In the genomic region with DNA sequence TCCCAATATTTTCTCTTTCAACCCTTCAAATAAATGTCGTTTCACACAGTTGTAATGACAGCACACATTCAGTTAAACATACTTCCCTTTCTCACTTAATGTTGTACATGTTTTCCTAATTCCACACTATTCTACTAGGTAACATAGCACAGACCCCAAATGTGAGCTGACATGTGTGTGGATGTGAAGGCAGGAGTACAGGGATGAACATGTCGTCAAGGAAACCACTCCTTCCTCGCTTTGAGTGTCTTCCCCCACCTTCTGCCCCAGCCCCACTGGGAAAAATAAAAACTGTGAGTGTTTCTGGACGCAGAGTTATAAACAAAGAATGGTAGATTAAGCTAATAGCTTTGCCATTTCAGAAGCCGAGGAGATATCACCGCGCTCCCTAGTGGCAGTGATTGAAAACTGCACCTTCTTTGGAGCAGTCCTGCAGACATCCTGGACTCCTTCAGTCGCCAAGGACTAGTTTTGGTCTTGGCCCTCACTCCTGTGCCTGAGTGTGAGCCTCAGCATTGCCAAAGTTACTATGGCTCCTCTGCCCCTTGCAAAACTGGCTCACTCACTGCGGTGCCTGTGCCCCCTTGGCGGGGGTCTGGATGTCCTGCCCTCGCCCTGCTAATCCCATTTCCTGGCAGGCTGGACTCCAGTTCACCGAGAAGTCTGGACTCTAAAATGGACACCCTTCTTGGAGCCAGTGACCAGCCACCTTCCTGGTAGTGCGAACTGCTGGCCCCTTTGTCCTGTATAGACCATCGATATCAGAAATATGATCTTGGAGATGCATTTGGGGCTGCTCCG, we compare ENCODE assay signal across 10 mouse cellular contexts. TPM values are rescaled to one million over a fixed set of nuclear protein-coding genes. Genes with fewer than 3 reads are reported as not detected.
A peak's percentile ranks its signal among the peaks of the same experiment; 100 is the strongest.
DNase-seq lines count a peak whose midpoint lies in the region; ATAC-seq and TF ChIP-seq lines count a peak whose summit lies in the region.
"Had no signal": no experiment of that assay in that cellular context is flagged by ENCODE, and none has a peak within 500 bp of the region (broad histone marks: within the 10 kb centered on the region; RNA-seq: fewer than 3 reads in every experiment).

No protein-coding gene starts in this region.

- H3K27me3 ChIP-seq in hindbrain, embryonic 10.5 days (ENCODE audit: insufficient read depth, poor library complexity, severe bottlenecking) = no peaks in the 10 kb centered on the region
- H3K27me3 ChIP-seq in hindbrain, embryonic 12.5 days = no peaks in the 10 kb centered on the region
- H3K27me3 ChIP-seq in ES-Bruce4 (ENCODE audit: control insufficient read depth, insufficient read depth, low read length, poor library complexity, severe bottlenecking) = no peaks in the 10 kb centered on the region
- H3K27me3 ChIP-seq in cerebellum, adult 2 months (ENCODE audit: control insufficient read depth, insufficient read depth, low read length) = no peaks in the 10 kb centered on the region
- no peaks in the 10 kb centered on the region for H3K27me3 ChIP-seq in limb, embryonic 14.5 days (ENCODE audit: control insufficient read depth, insufficient read depth, low read length)
- H3K27me3 ChIP-seq: embryonic facial prominence, embryonic 13.5 days; limb, embryonic 13.5 days had no signal

- no peak overlapping the region for H3K4me3 ChIP-seq in hindbrain, embryonic 10.5 days
- H3K4me3 ChIP-seq in hindbrain, embryonic 12.5 days = no peak overlapping the region
- H3K4me3 ChIP-seq in ES-Bruce4 (ENCODE audit: low read depth, low read length) = peak overlapping the region; percentile 30
- H3K4me3 ChIP-seq in cerebellum, adult 2 months (replicated peaks; ENCODE audit: insufficient read depth, low read depth, low read length) = peak overlapping the region; percentile 12
- no peak overlapping the region for H3K4me3 ChIP-seq in limb, embryonic 14.5 days (replicated peaks; ENCODE audit: low read length)
- H3K4me3 ChIP-seq: embryonic facial prominence, embryonic 13.5 days; limb, embryonic 13.5 days had no signal

- ATAC-seq in hindbrain, embryonic 12.5 days (ENCODE audit: low FRiP score) = no peak
- peak; percentile 47; the same call in 1 of the 2 replicates for ATAC-seq in limb, embryonic 14.5 days (ENCODE audit: low FRiP score, low read depth)

- TF ChIP-seq CTCF in ES-Bruce4 (IDR thresholded peaks at IDR 0.05; ENCODE audit: low read depth, low read length) = peak; percentile 61
- TF ChIP-seq CTCF in cerebellum, adult 2 months (IDR thresholded peaks at IDR 0.05; ENCODE audit: borderline replicate concordance, insufficient read depth, low read depth, low read length) = peak; percentile 72

- TF ChIP-seq POLR2A in ES-Bruce4 (IDR thresholded peaks at IDR 0.05; ENCODE audit: insufficient read depth, low read length) = no peak
- TF ChIP-seq POLR2A in cerebellum, adult 2 months (IDR thresholded peaks at IDR 0.05; ENCODE audit: borderline replicate concordance, insufficient read depth, low read length) = no peak
- no peak for TF ChIP-seq POLR2A in limb, embryonic 14.5 days (IDR thresholded peaks at IDR 0.05; ENCODE audit: borderline replicate concordance, extremely low read depth, insufficient read depth, insufficient read length)

- no peak overlapping the region for H3K4me2 ChIP-seq in hindbrain, embryonic 12.5 days (replicated peaks)
- H3K4me2 ChIP-seq in limb, embryonic 14.5 days (replicated peaks; ENCODE audit: low read depth, low read length, severe bottlenecking) = no peak overlapping the region
- H3K4me2 ChIP-seq: embryonic facial prominence, embryonic 13.5 days; limb, embryonic 13.5 days had no signal

- H3K4me1 ChIP-seq in hindbrain, embryonic 10.5 days (replicated peaks) = peaks cover 4% of the 10 kb centered on the region; the same call in 1 of the 2 replicates
- H3K4me1 ChIP-seq in hindbrain, embryonic 12.5 days = no peaks in the 10 kb centered on the region
- no peaks in the 10 kb centered on the region for H3K4me1 ChIP-seq in ES-Bruce4 (ENCODE audit: control insufficient read depth, insufficient read depth, low read length)
- peaks cover 26% of the 10 kb centered on the region for H3K4me1 ChIP-seq in cerebellum, adult 2 months (ENCODE audit: control insufficient read depth, insufficient read depth, low read length)
- H3K4me1 ChIP-seq in limb, embryonic 14.5 days (ENCODE audit: control insufficient read depth, insufficient read depth, low read length) = no peaks in the 10 kb centered on the region
- H3K4me1 ChIP-seq: embryonic facial prominence, embryonic 13.5 days; limb, embryonic 13.5 days had no signal

- H3K9ac ChIP-seq in hindbrain, embryonic 12.5 days = no peak overlapping the region
- H3K9ac ChIP-seq in ES-Bruce4 (ENCODE audit: low read depth, poor library complexity, severe bottlenecking) = no peak overlapping the region
- no peak overlapping the region for H3K9ac ChIP-seq in limb, embryonic 14.5 days (ENCODE audit: low read depth, low read length, severe bottlenecking)
- H3K9ac ChIP-seq: embryonic facial prominence, embryonic 13.5 days; limb, embryonic 13.5 days had no signal

- TF ChIP-seq EP300 in ES-Bruce4 (IDR thresholded peaks at IDR 0.05; ENCODE audit: insufficient read depth, low read depth, low read length) = no peak

- no peak overlapping the region for H3K27ac ChIP-seq in hindbrain, embryonic 10.5 days
- H3K27ac ChIP-seq in hindbrain, embryonic 12.5 days = no peak overlapping the region
- no peak overlapping the region for H3K27ac ChIP-seq in ES-Bruce4 (ENCODE audit: insufficient read depth, low read length)
- peak overlapping the region; percentile 88 for H3K27ac ChIP-seq in cerebellum, adult 2 months (ENCODE audit: insufficient read depth, low read length)
- H3K27ac ChIP-seq in limb, embryonic 14.5 days (replicated peaks; ENCODE audit: low read depth, low read length) = no peak overlapping the region
- H3K27ac ChIP-seq: embryonic facial prominence, embryonic 13.5 days; limb, embryonic 13.5 days had no signal

- H3K36me3 ChIP-seq in hindbrain, embryonic 10.5 days = no peaks in the 10 kb centered on the region
- no peaks in the 10 kb centered on the region for H3K36me3 ChIP-seq in hindbrain, embryonic 12.5 days
- no peaks in the 10 kb centered on the region for H3K36me3 ChIP-seq in ES-Bruce4 (ENCODE audit: control insufficient read depth, insufficient read depth, low read length, poor library complexity, severe bottlenecking)
- no peaks in the 10 kb centered on the region for H3K36me3 ChIP-seq in limb, embryonic 14.5 days (ENCODE audit: control insufficient read depth, insufficient read depth, low read length)
- H3K36me3 ChIP-seq: embryonic facial prominence, embryonic 13.5 days; limb, embryonic 13.5 days had no signal

- intact Hi-C loops in heart, postnatal 10 days (cut with DNase I) = loop anchor here (5.0 kb wide), 3 partner anchors 147 to 258 kb away; no protein-coding TSS in a partner anchor

- DNase-seq in hindbrain, embryonic 10.5 days (ENCODE audit: low spot score) = peak; percentile 46
- DNase-seq in cerebellum, adult 2 months = peak; percentile 87
- DNase-seq in heart, postnatal 10 days = peak; percentile 61 to 65
- peak; percentile 21 for DNase-seq in limb, embryonic 14.5 days (ENCODE audit: low spot score)
- DNase-seq in neural tube, embryonic 10.5 days (ENCODE audit: extremely low spot score, low spot score) = peak; percentile 43
- peak; percentile 16 to 24 for DNase-seq in thymus, postnatal 36 days

- no peaks in the 10 kb centered on the region for H3K9me3 ChIP-seq in hindbrain, embryonic 10.5 days
- no peaks in the 10 kb centered on the region for H3K9me3 ChIP-seq in hindbrain, embryonic 12.5 days (replicated peaks)
- H3K9me3 ChIP-seq in ES-Bruce4 (replicated peaks; ENCODE audit: control insufficient read depth, insufficient read depth, low read length, poor library complexity, severe bottlenecking) = no peaks in the 10 kb centered on the region
- H3K9me3 ChIP-seq in limb, embryonic 14.5 days (ENCODE audit: control insufficient read depth, low read length) = no peaks in the 10 kb centered on the region
- H3K9me3 ChIP-seq: embryonic facial prominence, embryonic 13.5 days; limb, embryonic 13.5 days had no signal

- WGBS in hindbrain, embryonic 10.5 days = 61% methylated on average over 15 of the region's 15 CpGs
- WGBS in hindbrain, embryonic 12.5 days = 56% methylated on average over 15 of the region's 15 CpGs
- WGBS in cerebellum, adult 2 months = 13% methylated on average over 15 of the region's 15 CpGs
- WGBS in limb, embryonic 14.5 days = 57% methylated on average over 15 of the region's 15 CpGs

RNA-seq across cellular contexts. Expression of a gene that starts 22.0 kb away (rescaled TPM):
- polyA plus RNA-seq in hindbrain, embryonic 10.5 days (2016; fragmentation: Nextera tagmentation; extraction: Ambion mirVana) = not detected in 2 replicates
- polyA plus RNA-seq in hindbrain, embryonic 12.5 days (2016; fragmentation: Nextera tagmentation; extraction: Ambion mirVana) = 0.70 TPM in 1 of 2 replicates, not detected in the other
- polyA plus RNA-seq in ES-Bruce4 (2011; ENCODE audit: insufficient read depth, insufficient read length, low read depth, missing spikeins) = not detected in 2 replicates
- 0.08 TPM in 1 of 2 replicates, not detected in the other for polyA plus RNA-seq in cerebellum, adult 2 months (2012; rRNA removed)
- under 1 TPM in 1 of 2 experiments, not detected in 1; 0.27 TPM for total RNA-seq in heart, postnatal 10 days (2021)
- polyA plus RNA-seq in limb, embryonic 14.5 days (2012; rRNA removed) = 0.28 and 0.38 TPM in 2 replicates
- polyA plus RNA-seq in limb, embryonic 14.5 days (2014; fragmentation: Nextera tagmentation; extraction: Ambion mirVana) = 0.44 TPM in 1 of 2 replicates, not detected in the other
- polyA plus RNA-seq: limb, embryonic 13.5 days had no signal

Comparison
In these comparisons a context has a peak if more than half of its experiments do, and no peak if none do; other contexts are left out.
1. DNase-seq: peak in every context shown above with its lines; median percentile 87 in cerebellum, adult 2 months; 63 in heart, postnatal 10 days; 46 in hindbrain, embryonic 10.5 days; 43 in neural tube, embryonic 10.5 days; 21 in limb, embryonic 14.5 days; 20 in thymus, postnatal 36 days.
2. H3K4me3 ChIP-seq: peak in ES-Bruce4 (single experiment) and cerebellum, adult 2 months (single experiment); none in hindbrain, embryonic 10.5 days (single experiment), hindbrain, embryonic 12.5 days (single experiment) and limb, embryonic 14.5 days (single experiment).